Mouse (Mus musculus): ENCODE measurements around the gene 1810049J17Rik. TPM values are rescaled to one million over a fixed set of nuclear protein-coding genes. Genes with fewer than 3 reads are reported as not detected.

Gene 1810049J17Rik
- polyA plus RNA-seq, 1 experiment from 2014 or later: 2.0 TPM

DNA sequence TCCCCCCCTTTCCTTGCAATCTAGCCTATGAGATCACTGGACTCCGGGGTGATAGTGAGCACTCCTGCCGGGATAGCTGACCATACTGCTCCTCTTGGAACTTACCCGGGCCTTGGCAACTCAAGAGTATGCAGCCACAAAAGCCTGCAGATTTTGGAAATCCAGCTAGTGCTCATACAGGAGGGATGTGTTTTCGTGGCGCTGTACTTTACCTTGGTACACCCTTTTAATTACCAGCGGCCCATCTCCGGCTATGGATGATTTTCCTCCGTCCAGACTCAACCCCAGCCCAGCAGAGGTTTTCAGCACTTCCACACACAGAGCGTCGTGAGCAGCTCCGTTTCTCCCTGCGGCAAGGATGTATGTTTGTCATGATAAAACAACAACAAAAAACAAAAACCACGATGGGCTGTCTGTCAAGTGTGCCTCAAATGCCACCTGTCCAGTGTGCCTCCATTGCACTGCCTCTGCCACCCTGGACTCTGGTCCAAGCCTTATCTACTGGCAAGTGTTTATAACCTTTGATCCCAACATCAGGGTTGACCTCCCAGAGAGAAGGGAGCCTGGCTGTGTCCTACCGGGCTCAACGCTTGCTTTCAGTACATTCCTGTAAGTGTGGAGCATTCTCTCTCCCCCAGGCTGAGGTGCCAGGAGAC lies 43.8 kb upstream of the 1810049J17Rik start:
- Histone ChIP-seq H3K27ac (peak overlapping the region; percentile 85), H3K4me1 (replicated peaks; ENCODE audit: control insufficient read depth, insufficient read depth, low read length) (peaks cover 25% of the 10 kb centered on the region), H3K36me3 (replicated peaks; ENCODE audit: control insufficient read depth, insufficient read depth) (0 out of 2 replicates have a peak, but pooled peaks cover 5% of the 10 kb centered on the region), H3K9me3 (ENCODE audit: control insufficient read depth, low read length) (no peaks in the 10 kb centered on the region), H3K9ac (0 out of 2 replicates have a peak overlapping the region, but pooled peaks have one; percentile 21), H3K4me2 (replicated peaks) (peak overlapping the region; percentile 27), H3K27me3 (ENCODE audit: control insufficient read depth, insufficient read depth, low read length) (no peaks in the 10 kb centered on the region), H3K4me3 (replicated peaks; ENCODE audit: low read length) (no peak overlapping the region)
- DNase-seq (ENCODE audit: low spot score): no peak
- WGBS: 61% methylated on average over 15 of the region's 15 CpGs
- ATAC-seq (ENCODE audit: low FRiP score): peak; percentile 4; the same call in 1 of the 2 replicates

DNA sequence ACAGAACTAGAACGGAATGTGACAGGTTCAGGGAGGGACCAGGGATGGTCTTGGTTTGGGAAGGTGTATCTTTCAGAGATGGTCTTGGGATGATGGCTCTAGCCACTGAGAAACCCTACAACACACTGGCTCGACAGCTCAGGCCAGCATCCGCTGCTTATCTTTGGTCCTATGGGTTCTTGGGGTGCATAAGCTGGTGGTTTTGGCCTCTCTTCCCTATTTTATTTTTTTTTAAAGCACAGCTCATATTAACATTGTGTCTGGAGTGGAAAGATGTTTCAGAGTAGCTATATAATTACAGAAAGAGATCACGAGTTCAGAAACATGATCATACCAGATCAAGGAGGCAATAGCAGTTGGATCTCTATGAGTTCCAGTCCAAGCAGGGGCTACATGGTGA lies 42.4 kb upstream of the 1810049J17Rik start:
- ATAC-seq (ENCODE audit: low FRiP score) (no peak), DNase-seq (ENCODE audit: low spot score) (no peak)
- Histone ChIP-seq H3K4me2 (replicated peaks) (no peak overlapping the region), H3K27ac (no peak overlapping the region), H3K4me3 (replicated peaks; ENCODE audit: low read length) (no peak overlapping the region), H3K4me1 (replicated peaks; ENCODE audit: control insufficient read depth, insufficient read depth, low read length) (peaks cover 25% of the 10 kb centered on the region), H3K36me3 (replicated peaks; ENCODE audit: control insufficient read depth, insufficient read depth) (0 out of 2 replicates have a peak, but pooled peaks cover 5% of the 10 kb centered on the region), H3K9ac (no peak overlapping the region), H3K27me3 (ENCODE audit: control insufficient read depth, insufficient read depth, low read length) (no peaks in the 10 kb centered on the region), H3K9me3 (ENCODE audit: control insufficient read depth, low read length) (no peaks in the 10 kb centered on the region)
- WGBS: 88% methylated on average over 4 of the region's 4 CpGs

DNA sequence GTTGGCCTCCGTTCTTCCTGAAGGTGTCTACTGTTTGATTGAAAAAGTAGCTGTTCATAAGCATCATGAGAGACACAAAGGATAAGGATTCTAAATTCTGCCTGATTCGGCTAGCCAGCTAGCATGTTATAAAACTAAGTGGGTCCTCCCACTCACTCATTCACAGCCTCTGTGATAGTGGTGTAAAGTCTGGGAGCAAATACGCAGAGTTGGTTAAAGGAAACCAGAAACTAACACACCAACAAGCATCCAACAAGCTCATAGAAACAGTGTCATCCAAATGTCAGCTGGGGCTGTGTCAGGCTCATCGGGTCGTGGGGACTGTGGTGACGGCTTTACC lies 41.0 kb upstream of the 1810049J17Rik start:
- Histone ChIP-seq H3K27me3 (ENCODE audit: control insufficient read depth, insufficient read depth, low read length) (no peaks in the 10 kb centered on the region), H3K4me1 (replicated peaks; ENCODE audit: control insufficient read depth, insufficient read depth, low read length) (peaks cover 18% of the 10 kb centered on the region), H3K4me2 (replicated peaks) (no peak overlapping the region), H3K27ac (no peak overlapping the region), H3K9me3 (ENCODE audit: control insufficient read depth, low read length) (no peaks in the 10 kb centered on the region), H3K4me3 (replicated peaks; ENCODE audit: low read length) (no peak overlapping the region), H3K36me3 (replicated peaks; ENCODE audit: control insufficient read depth, insufficient read depth) (0 out of 2 replicates have a peak, but pooled peaks cover 5% of the 10 kb centered on the region), H3K9ac (no peak overlapping the region)
- DNase-seq (ENCODE audit: low spot score): no peak
- ATAC-seq (ENCODE audit: low FRiP score): no peak
- WGBS: 87% methylated on average over 6 of the region's 6 CpGs

DNA sequence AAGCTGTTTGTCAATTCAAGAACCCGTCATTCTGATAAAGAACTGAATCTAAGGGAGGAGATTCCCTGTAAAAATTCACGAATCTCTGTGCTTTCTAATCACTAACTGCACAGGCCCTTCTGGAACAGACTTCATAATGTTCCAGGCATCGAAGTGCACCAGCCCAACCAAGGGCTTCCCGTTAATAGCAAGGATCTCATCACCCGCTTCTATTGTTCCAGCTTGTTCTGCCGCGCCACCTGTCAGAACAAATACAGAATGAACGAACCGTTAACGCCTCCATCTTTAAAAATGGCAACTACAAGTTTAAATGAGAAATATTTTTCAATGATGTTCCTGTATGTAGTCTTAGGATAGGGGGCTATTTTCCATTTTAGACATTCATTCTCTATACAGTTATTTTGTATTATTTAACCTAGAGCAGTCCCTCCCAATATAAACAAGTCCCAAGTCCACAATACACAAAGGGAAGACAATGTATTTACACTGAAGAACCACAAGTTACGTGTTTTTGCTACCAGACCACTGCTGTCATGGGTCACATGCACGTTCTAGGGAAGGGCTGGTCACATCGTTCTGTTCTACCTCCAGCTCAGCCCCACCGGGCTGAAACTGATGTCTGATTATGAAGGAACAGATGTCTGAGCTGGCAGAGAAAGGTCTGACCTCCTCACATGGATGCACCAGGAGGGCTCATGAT lies 40.5 kb upstream of the 1810049J17Rik start:
- no peaks in the 10 kb centered on the region for H3K27me3 ChIP-seq (ENCODE audit: control insufficient read depth, insufficient read depth, low read length)
- no peak for DNase-seq (ENCODE audit: low spot score)
- H3K4me2 ChIP-seq (replicated peaks): no peak overlapping the region
- H3K9me3 ChIP-seq (ENCODE audit: control insufficient read depth, low read length): no peaks in the 10 kb centered on the region
- H3K4me1 ChIP-seq (replicated peaks; ENCODE audit: control insufficient read depth, insufficient read depth, low read length): peaks cover 15% of the 10 kb centered on the region
- no peak overlapping the region for H3K4me3 ChIP-seq (replicated peaks; ENCODE audit: low read length)
- H3K36me3 ChIP-seq (replicated peaks; ENCODE audit: control insufficient read depth, insufficient read depth): 0 out of 2 replicates have a peak, but pooled peaks cover 5% of the 10 kb centered on the region
- no peak for ATAC-seq (ENCODE audit: low FRiP score)
- no peak overlapping the region for H3K9ac ChIP-seq
- H3K27ac ChIP-seq: no peak overlapping the region
- WGBS: 86% methylated on average over 14 of the region's 14 CpGs

DNA sequence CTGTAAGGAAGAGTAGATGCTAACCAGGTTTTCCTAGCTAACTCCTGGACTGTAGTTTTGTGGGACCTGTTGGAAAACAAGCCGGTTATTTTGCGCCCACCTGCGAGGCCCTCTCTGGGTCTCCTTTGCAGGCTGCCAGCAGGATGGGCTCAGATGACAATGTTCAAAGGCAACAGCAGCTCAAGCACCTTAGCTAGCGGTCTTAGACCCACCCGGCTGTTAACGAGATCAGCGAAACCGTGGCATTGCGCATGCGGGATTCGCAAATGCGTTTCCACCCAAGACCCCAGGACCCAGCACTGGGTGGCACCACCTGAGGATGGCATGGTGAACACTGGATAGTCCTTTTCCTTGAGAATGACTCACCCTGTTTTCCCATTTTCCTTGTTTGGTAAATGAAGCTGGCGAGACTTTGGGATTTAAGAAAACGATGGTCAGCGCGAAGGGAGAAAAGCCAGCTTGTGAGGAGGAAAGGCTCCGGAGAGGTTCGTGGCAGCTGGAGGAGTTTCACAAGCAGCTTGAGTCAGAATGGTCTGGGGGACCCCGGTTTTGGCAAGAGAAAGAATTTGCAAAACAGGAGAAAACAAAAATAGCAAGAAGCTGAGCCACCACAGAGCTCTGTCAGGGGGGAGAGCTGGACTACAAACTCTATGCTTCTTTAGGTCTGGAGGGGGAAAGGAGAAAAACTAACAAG lies 39.0 kb upstream of the 1810049J17Rik start:
- Histone ChIP-seq H3K9ac (no peak overlapping the region), H3K4me2 (replicated peaks) (no peak overlapping the region), H3K4me1 (replicated peaks; ENCODE audit: control insufficient read depth, insufficient read depth, low read length) (peaks cover 6% of the 10 kb centered on the region), H3K36me3 (replicated peaks; ENCODE audit: control insufficient read depth, insufficient read depth) (0 out of 2 replicates have a peak, but pooled peaks cover 9% of the 10 kb centered on the region), H3K27me3 (ENCODE audit: control insufficient read depth, insufficient read depth, low read length) (no peaks in the 10 kb centered on the region), H3K9me3 (ENCODE audit: control insufficient read depth, low read length) (no peaks in the 10 kb centered on the region), H3K4me3 (replicated peaks; ENCODE audit: low read length) (no peak overlapping the region), H3K27ac (no peak overlapping the region)
- 83% methylated on average over 19 of the region's 19 CpGs for WGBS
- no peak for ATAC-seq (ENCODE audit: low FRiP score)
- DNase-seq (ENCODE audit: low spot score): no peak

DNA sequence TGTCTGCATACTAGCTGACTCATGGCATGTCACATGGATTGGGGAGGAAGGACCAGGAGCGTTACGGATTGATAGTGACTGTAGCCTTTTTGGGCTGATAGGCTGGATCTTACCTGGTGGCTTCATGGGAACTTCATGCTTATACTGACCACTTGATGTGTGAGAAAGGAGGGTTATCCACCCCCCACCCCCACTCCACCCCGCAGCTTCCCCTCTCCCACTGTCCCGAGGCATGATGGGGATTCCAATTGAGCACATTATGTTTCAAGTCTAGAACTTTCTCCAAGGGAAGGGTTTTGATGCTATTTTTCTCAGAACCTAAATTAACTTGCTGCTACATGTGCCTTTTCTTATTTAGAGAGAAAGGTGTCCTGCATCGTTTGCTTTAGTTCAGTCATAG lies 36.7 kb upstream of the 1810049J17Rik start:
- Histone ChIP-seq H3K4me1 (replicated peaks; ENCODE audit: control insufficient read depth, insufficient read depth, low read length) (no peaks in the 10 kb centered on the region), H3K27me3 (ENCODE audit: control insufficient read depth, insufficient read depth, low read length) (no peaks in the 10 kb centered on the region), H3K4me2 (replicated peaks) (no peak overlapping the region), H3K36me3 (replicated peaks; ENCODE audit: control insufficient read depth, insufficient read depth) (peaks cover 32% of the 10 kb centered on the region), H3K9me3 (ENCODE audit: control insufficient read depth, low read length) (no peaks in the 10 kb centered on the region), H3K9ac (no peak overlapping the region), H3K4me3 (replicated peaks; ENCODE audit: low read length) (no peak overlapping the region), H3K27ac (no peak overlapping the region)
- 96% methylated on average over 5 of the region's 5 CpGs for WGBS
- ATAC-seq (ENCODE audit: low FRiP score) (no peak), DNase-seq (ENCODE audit: low spot score) (no peak)

DNA sequence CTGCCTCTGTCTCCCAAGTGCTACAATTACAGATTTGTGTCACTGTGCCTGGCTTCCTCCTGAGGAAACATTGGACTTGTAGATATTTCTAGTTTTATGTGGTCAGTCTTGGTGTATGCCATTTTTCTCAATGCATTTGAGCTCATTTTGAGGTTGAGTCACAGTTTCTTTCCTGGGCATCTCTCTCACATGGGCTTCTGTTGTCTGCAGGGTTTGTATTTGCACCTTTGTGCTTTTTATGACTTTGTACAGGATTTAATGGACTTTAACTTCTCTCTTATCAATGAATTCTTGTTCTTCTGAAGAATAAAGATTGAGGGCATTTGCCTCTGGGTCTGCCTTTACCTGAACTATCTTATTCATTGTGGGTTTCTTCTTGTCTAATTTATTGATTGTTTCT lies 35.8 kb upstream of the 1810049J17Rik start:
- no peaks in the 10 kb centered on the region for H3K9me3 ChIP-seq (ENCODE audit: control insufficient read depth, low read length)
- H3K4me3 ChIP-seq (replicated peaks; ENCODE audit: low read length): no peak overlapping the region
- H3K4me1 ChIP-seq (replicated peaks; ENCODE audit: control insufficient read depth, insufficient read depth, low read length): no peaks in the 10 kb centered on the region
- H3K9ac ChIP-seq: no peak overlapping the region
- ATAC-seq (ENCODE audit: low FRiP score) (no peak), DNase-seq (ENCODE audit: low spot score) (no peak)
- no peaks in the 10 kb centered on the region for H3K27me3 ChIP-seq (ENCODE audit: control insufficient read depth, insufficient read depth, low read length)
- H3K4me2 ChIP-seq (replicated peaks): no peak overlapping the region
- H3K27ac ChIP-seq: no peak overlapping the region
- peaks cover 41% of the 10 kb centered on the region for H3K36me3 ChIP-seq (replicated peaks; ENCODE audit: control insufficient read depth, insufficient read depth)

DNA sequence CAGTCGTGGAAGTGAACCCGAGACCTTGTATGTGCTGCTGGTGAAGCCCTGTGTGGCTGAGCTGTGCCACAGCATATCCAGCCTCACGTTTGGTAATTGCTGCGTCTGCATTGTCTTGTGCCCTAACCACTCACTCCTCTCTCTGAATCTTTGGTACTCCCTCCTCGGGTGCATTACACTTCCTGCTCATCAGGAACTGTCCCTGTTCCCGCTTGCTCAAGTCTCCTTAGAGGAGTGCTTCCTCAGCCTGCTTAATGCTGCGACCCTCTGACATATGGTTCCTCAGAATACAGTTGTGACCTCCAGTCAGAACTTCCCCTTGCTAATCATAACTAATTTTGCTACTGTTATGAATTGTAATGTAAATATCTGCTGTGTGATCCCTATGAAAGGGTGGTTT lies 34.2 kb upstream of the 1810049J17Rik start:
- Histone ChIP-seq H3K4me2 (replicated peaks) (no peak overlapping the region), H3K27ac (no peak overlapping the region), H3K4me3 (replicated peaks; ENCODE audit: low read length) (no peak overlapping the region), H3K27me3 (ENCODE audit: control insufficient read depth, insufficient read depth, low read length) (no peaks in the 10 kb centered on the region), H3K9ac (no peak overlapping the region), H3K4me1 (replicated peaks; ENCODE audit: control insufficient read depth, insufficient read depth, low read length) (no peaks in the 10 kb centered on the region), H3K36me3 (replicated peaks; ENCODE audit: control insufficient read depth, insufficient read depth) (peaks cover 46% of the 10 kb centered on the region), H3K9me3 (ENCODE audit: control insufficient read depth, low read length) (no peaks in the 10 kb centered on the region)
- 89% methylated on average over 7 of the region's 7 CpGs for WGBS
- DNase-seq (ENCODE audit: low spot score) (no peak), ATAC-seq (ENCODE audit: low FRiP score) (no peak)

DNA sequence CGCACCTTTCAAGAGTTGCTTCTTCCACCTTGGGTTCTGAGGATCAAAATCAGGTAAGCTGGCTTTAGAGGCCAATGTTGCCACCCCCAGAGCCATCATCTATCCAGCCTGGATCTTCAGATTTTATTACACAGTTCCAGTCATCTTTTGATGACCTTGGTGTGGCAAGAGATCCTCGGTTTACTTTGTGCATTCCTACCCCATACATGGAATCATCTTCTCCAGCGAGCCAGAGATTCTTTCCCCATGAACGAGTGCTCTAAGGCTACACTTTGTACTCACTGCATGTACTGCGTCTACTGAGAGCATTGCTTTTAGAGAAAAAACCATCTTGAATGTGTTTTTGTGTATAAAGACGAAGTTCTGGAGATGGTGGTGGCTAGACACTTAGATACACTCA lies 33.6 kb upstream of the 1810049J17Rik start:
- WGBS: 95% methylated on average over 6 of the region's 6 CpGs

More for the DNA sequence above, 33.6 kb upstream of the 1810049J17Rik start:
- H3K9me3 ChIP-seq (ENCODE audit: control insufficient read depth, low read length): no peaks in the 10 kb centered on the region
- H3K4me2 ChIP-seq (replicated peaks): no peak overlapping the region
- ATAC-seq (ENCODE audit: low FRiP score): no peak
- peaks cover 46% of the 10 kb centered on the region for H3K36me3 ChIP-seq (replicated peaks; ENCODE audit: control insufficient read depth, insufficient read depth)
- no peak overlapping the region for H3K27ac ChIP-seq
- H3K4me3 ChIP-seq (replicated peaks; ENCODE audit: low read length): no peak overlapping the region
- no peaks in the 10 kb centered on the region for H3K27me3 ChIP-seq (ENCODE audit: control insufficient read depth, insufficient read depth, low read length)
- H3K4me1 ChIP-seq (replicated peaks; ENCODE audit: control insufficient read depth, insufficient read depth, low read length): no peaks in the 10 kb centered on the region
- no peak for DNase-seq (ENCODE audit: low spot score)
- no peak overlapping the region for H3K9ac ChIP-seq
